Mouse (Mus musculus): ENCODE measurements around the gene Tacc2. TPM values are rescaled to one million over a fixed set of nuclear protein-coding genes. Genes with fewer than 3 reads are reported as not detected.

Gene Tacc2
- total and polyA plus RNA-seq, 3 experiments, result 3.5 to 21.5 TPM; not detected in 1

GRCm38 (mm10) chr7:130720646-130721335 lies 143.6 kb downstream of the Tacc2 start:
- no peak for DNase-seq (ENCODE audit: low read depth, low spot score)
- Histone ChIP-seq H3K4me1 (ENCODE audit: control insufficient read depth in 1 of 2, insufficient read depth in 2 of 2, low read length in 2 of 2) (no peaks in the 10 kb centered on the region), H3K27ac (ENCODE audit: control insufficient read depth, low read depth, low read length) (no peak overlapping the region), H3K9ac (ENCODE audit: control insufficient read depth, low read depth, low read length, poor library complexity, severe bottlenecking) (no peak overlapping the region), H3K36me3 (ENCODE audit: control insufficient read depth in 1 of 2, insufficient read depth in 2 of 2, low read length in 2 of 2) (no peaks in the 10 kb centered on the region; a peak in 1 of 4 replicates), H3K27me3 (ENCODE audit: control insufficient read depth in 1 of 2, insufficient read depth in 2 of 2, low read length in 2 of 2) (no peaks in the 10 kb centered on the region), H3K4me3 (ENCODE audit: control insufficient read depth in 1 of 2, insufficient read depth in 1 of 2, low read depth in 2 of 2, low read length in 2 of 2) (no peak overlapping the region), H3K79me2 (ENCODE audit: control insufficient read depth, insufficient read depth, low read length, poor library complexity) (no peaks in the 10 kb centered on the region), H3K9me3 (replicated peaks; ENCODE audit: insufficient read depth, low read length) (no peaks in the 10 kb centered on the region)
- no peak for TF ChIP-seq E2F4 (IDR thresholded peaks at IDR 0.05; ENCODE audit: borderline replicate concordance, low read depth, low read length)
- no peak for TF ChIP-seq MYB (IDR thresholded peaks at IDR 0.05; ENCODE audit: low read depth, low read length)
- TF ChIP-seq SIN3A (IDR thresholded peaks at IDR 0.05; ENCODE audit: low read length), result no peak
- no peak for TF ChIP-seq ZNF384 (IDR thresholded peaks at IDR 0.05; ENCODE audit: low read depth, low read length)
- TF ChIP-seq RAD21 (IDR thresholded peaks at IDR 0.05; ENCODE audit: low read depth, low read length), result no peak
- no peak for TF ChIP-seq MEF2A (IDR thresholded peaks at IDR 0.05; ENCODE audit: extremely low read depth, insufficient replicate concordance, low read depth, low read length, poor library complexity, severe bottlenecking)
- TF ChIP-seq POLR2AphosphoS2 (IDR thresholded peaks at IDR 0.05; ENCODE audit: low read length), result no peak
- TF ChIP-seq UBTF (IDR thresholded peaks at IDR 0.05; ENCODE audit: borderline replicate concordance, insufficient read depth, low read depth, low read length), result no peak
- no peak for TF ChIP-seq RCOR1 (IDR thresholded peaks at IDR 0.05; ENCODE audit: low read depth, low read length)
- TF ChIP-seq TAL1 (IDR thresholded peaks at IDR 0.05; ENCODE audit: low read length), result no peak
- TF ChIP-seq HCFC1 (IDR thresholded peaks at IDR 0.05; ENCODE audit: low read depth, low read length), result no peak

DNA sequence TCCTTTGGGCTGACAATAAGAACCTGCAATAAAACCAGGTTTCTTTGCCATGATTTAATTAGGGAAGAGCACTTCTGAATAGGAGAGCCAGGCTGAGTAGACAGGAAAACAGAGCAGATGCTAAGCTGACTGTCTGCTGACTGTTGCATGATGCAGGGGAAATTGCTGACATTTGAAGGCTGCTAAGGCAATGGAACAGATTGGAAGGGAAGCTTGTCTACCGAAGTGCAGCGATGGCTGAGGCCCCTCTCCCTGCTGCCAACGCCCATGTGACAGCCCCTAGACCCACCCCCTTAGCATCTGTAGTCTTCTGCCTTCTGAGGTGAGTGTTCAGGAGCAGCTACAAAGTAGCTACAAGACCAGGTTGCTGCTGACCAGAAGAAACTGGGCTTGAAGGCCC lies 148.9 kb downstream of the Tacc2 start:
- H3K4me3 ChIP-seq (ENCODE audit: control insufficient read depth in 1 of 2, insufficient read depth in 1 of 2, low read depth in 2 of 2, low read length in 2 of 2), result no peak overlapping the region
- no peaks in the 10 kb centered on the region for H3K79me2 ChIP-seq (ENCODE audit: control insufficient read depth, insufficient read depth, low read length, poor library complexity)
- H3K36me3 ChIP-seq (ENCODE audit: control insufficient read depth in 1 of 2, insufficient read depth in 2 of 2, low read length in 2 of 2), result no peaks in the 10 kb centered on the region; a peak in 1 of 4 replicates
- DNase-seq (ENCODE audit: low read depth, low spot score), result no peak
- no peaks in the 10 kb centered on the region for H3K9me3 ChIP-seq (replicated peaks; ENCODE audit: insufficient read depth, low read length)
- H3K27me3 ChIP-seq (ENCODE audit: control insufficient read depth in 1 of 2, insufficient read depth in 2 of 2, low read length in 2 of 2), result no peaks in the 10 kb centered on the region
- H3K27ac ChIP-seq (ENCODE audit: control insufficient read depth, low read depth, low read length), result no peak overlapping the region
- no peak overlapping the region for H3K9ac ChIP-seq (ENCODE audit: control insufficient read depth, low read depth, low read length, poor library complexity, severe bottlenecking)
- H3K4me1 ChIP-seq (ENCODE audit: control insufficient read depth in 1 of 2, insufficient read depth in 2 of 2, low read length in 2 of 2), result no peaks in the 10 kb centered on the region
- TF ChIP-seq MYB (IDR thresholded peaks at IDR 0.05; ENCODE audit: low read depth, low read length) (no peak), MXI1 (IDR thresholded peaks at IDR 0.05; ENCODE audit: low read depth, low read length) (no peak), CTCF (IDR thresholded peaks at IDR 0.05 in 2 of 3, conservative IDR thresholded peaks at IDR 0.05 in 1 of 3; ENCODE audit: control insufficient read depth in 1 of 3, insufficient read depth in 1 of 3, low read depth in 2 of 3, low read length in 3 of 3, poor library complexity in 1 of 3, severe bottlenecking in 1 of 3) (no peak), USF1 (IDR thresholded peaks at IDR 0.05; ENCODE audit: low read depth, low read length) (no peak)
